Mouse (Mus musculus): ENCODE results near the gene Cnot9. TPM values are rescaled to one million over a fixed set of nuclear protein-coding genes. Genes with fewer than 3 reads are reported as not detected.

Cnot9 gene
- polyA plus RNA-seq, 1 experiment from 2014 or later = 90.5 TPM

- Histone ChIP-seq H3K36me3 (ENCODE audit: control insufficient read depth, insufficient read depth, low read length) (peaks cover 9% of the 10 kb centered on the region), H3K9me3 (ENCODE audit: control insufficient read depth, low read length) (no peaks in the 10 kb centered on the region), H3K9ac (ENCODE audit: low read length) (no peak overlapping the region), H3K4me2 (ENCODE audit: low read depth) (no peak overlapping the region), H3K4me1 (ENCODE audit: control insufficient read depth, insufficient read depth, low read length) (no peaks in the 10 kb centered on the region), H3K27ac (ENCODE audit: low read depth, low read length) (no peak overlapping the region), H3K27me3 (ENCODE audit: control insufficient read depth, insufficient read depth, low read length) (no peaks in the 10 kb centered on the region), H3K4me3 (ENCODE audit: low read depth, low read length) (no peak overlapping the region)
- no peak for DNase-seq (ENCODE audit: low spot score)
- ATAC-seq (ENCODE audit: insufficient read depth, low FRiP score, low TSS enrichment) = no peak
Observed at GRCm38 (mm10) chr1:74519875-74520274, 14.0 kb downstream of the Cnot9 start.

GRCm38 (mm10) chr1:74524746-74525145 lies 18.9 kb downstream of the Cnot9 start:
- Histone ChIP-seq H3K9me3 (ENCODE audit: control insufficient read depth, low read length) (no peaks in the 10 kb centered on the region), H3K36me3 (ENCODE audit: control insufficient read depth, insufficient read depth, low read length) (peaks cover 14% of the 10 kb centered on the region), H3K9ac (ENCODE audit: low read length) (no peak overlapping the region), H3K4me1 (ENCODE audit: control insufficient read depth, insufficient read depth, low read length) (no peaks in the 10 kb centered on the region), H3K27ac (ENCODE audit: low read depth, low read length) (no peak overlapping the region), H3K4me2 (ENCODE audit: low read depth) (no peak overlapping the region), H3K27me3 (ENCODE audit: control insufficient read depth, insufficient read depth, low read length) (no peaks in the 10 kb centered on the region), H3K4me3 (ENCODE audit: low read depth, low read length) (no peak overlapping the region)
- WGBS = 94% methylated on average over 4 of the region's 4 CpGs
- DNase-seq (ENCODE audit: low spot score) (no peak), ATAC-seq (ENCODE audit: insufficient read depth, low FRiP score, low TSS enrichment) (no peak)

GRCm38 (mm10) chr1:74528589-74528988 lies 22.7 kb downstream of the Cnot9 start:
- Histone ChIP-seq H3K9ac (ENCODE audit: low read length) (no peak overlapping the region), H3K27me3 (ENCODE audit: control insufficient read depth, insufficient read depth, low read length) (no peaks in the 10 kb centered on the region), H3K4me3 (ENCODE audit: low read depth, low read length) (no peak overlapping the region), H3K9me3 (ENCODE audit: control insufficient read depth, low read length) (no peaks in the 10 kb centered on the region), H3K36me3 (ENCODE audit: control insufficient read depth, insufficient read depth, low read length) (peaks cover 13% of the 10 kb centered on the region), H3K4me1 (ENCODE audit: control insufficient read depth, insufficient read depth, low read length) (no peaks in the 10 kb centered on the region), H3K27ac (ENCODE audit: low read depth, low read length) (no peak overlapping the region), H3K4me2 (ENCODE audit: low read depth) (no peak overlapping the region)
- ATAC-seq (ENCODE audit: insufficient read depth, low FRiP score, low TSS enrichment) (no peak), DNase-seq (ENCODE audit: low spot score) (no peak)
- WGBS = 92% methylated on average over 7 of the region's 7 CpGs

- DNase-seq (ENCODE audit: low spot score) = no peak
- H3K9me3 ChIP-seq (ENCODE audit: control insufficient read depth, low read length) = no peaks in the 10 kb centered on the region
- no peak overlapping the region for H3K9ac ChIP-seq (ENCODE audit: low read length)
- no peak overlapping the region for H3K4me2 ChIP-seq (ENCODE audit: low read depth)
- peaks cover 6% of the 10 kb centered on the region; the same call in 1 of the 2 replicates for H3K4me1 ChIP-seq (ENCODE audit: control insufficient read depth, insufficient read depth, low read length)
- no peak for ATAC-seq (ENCODE audit: insufficient read depth, low FRiP score, low TSS enrichment)
- H3K4me3 ChIP-seq (ENCODE audit: low read depth, low read length) = no peak overlapping the region
- H3K36me3 ChIP-seq (ENCODE audit: control insufficient read depth, insufficient read depth, low read length) = no peaks in the 10 kb centered on the region
- H3K27ac ChIP-seq (ENCODE audit: low read depth, low read length) = no peak overlapping the region
- no peaks in the 10 kb centered on the region for H3K27me3 ChIP-seq (ENCODE audit: control insufficient read depth, insufficient read depth, low read length)
Observed at GRCm38 (mm10) chr1:74538650-74539049, 32.8 kb downstream of the Cnot9 start.

GRCm38 (mm10) chr1:74542451-74542961 lies 36.6 kb downstream of the Cnot9 start, which contains the start of gene Plcd4:
Gene Plcd4, plus strand, starts transcription at chr1:74542888.
- Histone ChIP-seq H3K9me3 (ENCODE audit: control insufficient read depth, low read length) (no peaks in the 10 kb centered on the region), H3K36me3 (ENCODE audit: control insufficient read depth, insufficient read depth, low read length) (no peaks in the 10 kb centered on the region), H3K4me3 (ENCODE audit: low read depth, low read length) (no peak within 1 kb of the TSS), H3K27me3 (ENCODE audit: control insufficient read depth, insufficient read depth, low read length) (no peaks in the 10 kb centered on the region), H3K4me2 (ENCODE audit: low read depth) (no peak within 1 kb of the TSS), H3K27ac (ENCODE audit: low read depth, low read length) (no peak within 1 kb of the TSS), H3K9ac (ENCODE audit: low read length) (peak within 1 kb of the TSS; percentile 26; the same call in 1 of the 2 replicates), H3K4me1 (ENCODE audit: control insufficient read depth, insufficient read depth, low read length) (peaks cover 6% of the 10 kb centered on the region; the same call in 1 of the 2 replicates)
- 5% methylated on average over 6 of the region's 6 CpGs for WGBS
- no peak for ATAC-seq (ENCODE audit: insufficient read depth, low FRiP score, low TSS enrichment)
- no peak for DNase-seq (ENCODE audit: low spot score)

- H3K4me1 ChIP-seq (ENCODE audit: control insufficient read depth, insufficient read depth, low read length) = peaks cover 6% of the 10 kb centered on the region; the same call in 1 of the 2 replicates
- ATAC-seq (ENCODE audit: insufficient read depth, low FRiP score, low TSS enrichment) (no peak), DNase-seq (ENCODE audit: low spot score) (no peak)
- H3K4me3 ChIP-seq (ENCODE audit: low read depth, low read length) = no peak within 1 kb of the TSS
- H3K27ac ChIP-seq (ENCODE audit: low read depth, low read length) = no peak within 1 kb of the TSS
- H3K9ac ChIP-seq (ENCODE audit: low read length) = no peak within 1 kb of the TSS
- no peaks in the 10 kb centered on the region for H3K27me3 ChIP-seq (ENCODE audit: control insufficient read depth, insufficient read depth, low read length)
- no peak within 1 kb of the TSS for H3K4me2 ChIP-seq (ENCODE audit: low read depth)
- WGBS = 41% methylated on average over 4 of the region's 4 CpGs
- no peaks in the 10 kb centered on the region for H3K9me3 ChIP-seq (ENCODE audit: control insufficient read depth, low read length)
- H3K36me3 ChIP-seq (ENCODE audit: control insufficient read depth, insufficient read depth, low read length) = no peaks in the 10 kb centered on the region
Observed at GRCm38 (mm10) chr1:74544184-74544583, 38.3 kb downstream of the Cnot9 start, which contains the start of gene Usp37. Gene Usp37, minus strand, starts transcription at chr1:74544284.

GRCm38 (mm10) chr1:74559061-74559460 lies 53.2 kb downstream of the Cnot9 start:
- no peak for ATAC-seq (ENCODE audit: insufficient read depth, low FRiP score, low TSS enrichment)
- Histone ChIP-seq H3K36me3 (ENCODE audit: control insufficient read depth, insufficient read depth, low read length) (no peaks in the 10 kb centered on the region), H3K4me3 (ENCODE audit: low read depth, low read length) (no peak overlapping the region), H3K4me1 (ENCODE audit: control insufficient read depth, insufficient read depth, low read length) (no peaks in the 10 kb centered on the region), H3K27ac (ENCODE audit: low read depth, low read length) (no peak overlapping the region), H3K27me3 (ENCODE audit: control insufficient read depth, insufficient read depth, low read length) (no peaks in the 10 kb centered on the region), H3K4me2 (ENCODE audit: low read depth) (no peak overlapping the region), H3K9ac (ENCODE audit: low read length) (no peak overlapping the region), H3K9me3 (ENCODE audit: control insufficient read depth, low read length) (no peaks in the 10 kb centered on the region)
- no peak for DNase-seq (ENCODE audit: low spot score)
- 86% methylated on average over 5 of the region's 5 CpGs for WGBS

- H3K4me3 ChIP-seq (ENCODE audit: low read depth, low read length) = no peak overlapping the region
- H3K27ac ChIP-seq (ENCODE audit: low read depth, low read length) = no peak overlapping the region
- no peak for DNase-seq (ENCODE audit: low spot score)
- WGBS = 88% methylated on average over 6 of the region's 6 CpGs
- H3K36me3 ChIP-seq (ENCODE audit: control insufficient read depth, insufficient read depth, low read length) = peaks cover 18% of the 10 kb centered on the region
- no peaks in the 10 kb centered on the region for H3K27me3 ChIP-seq (ENCODE audit: control insufficient read depth, insufficient read depth, low read length)
- no peaks in the 10 kb centered on the region for H3K4me1 ChIP-seq (ENCODE audit: control insufficient read depth, insufficient read depth, low read length)
- ATAC-seq (ENCODE audit: insufficient read depth, low FRiP score, low TSS enrichment) = no peak
- no peak overlapping the region for H3K4me2 ChIP-seq (ENCODE audit: low read depth)
- H3K9me3 ChIP-seq (ENCODE audit: control insufficient read depth, low read length) = no peaks in the 10 kb centered on the region
- no peak overlapping the region for H3K9ac ChIP-seq (ENCODE audit: low read length)
Observed at GRCm38 (mm10) chr1:74565834-74566233, 60.0 kb downstream of the Cnot9 start.
